Mouse (Mus musculus): ENCODE measurements around the gene Casc1. TPM values are rescaled to one million over a fixed set of nuclear protein-coding genes. Genes with fewer than 3 reads are reported as not detected.

Casc1 gene
- polyA plus RNA-seq, 1 experiment: 0.50 TPM

GRCm38 (mm10) chr6:145204440-145204839 lies 6.4 kb downstream of the Casc1 start:
- H3K27me3 ChIP-seq (replicated peaks; ENCODE audit: control insufficient read depth, insufficient read depth, low read length): no peaks in the 10 kb centered on the region
- H3K4me3 ChIP-seq (ENCODE audit: insufficient read depth, low read depth, low read length): no peak overlapping the region
- no peak for TF ChIP-seq POLR2A (IDR thresholded peaks at IDR 0.05; ENCODE audit: low read depth, low read length)
- TF ChIP-seq CTCF (conservative IDR thresholded peaks at IDR 0.05; ENCODE audit: insufficient read depth, insufficient read length, low read depth, low read length): no peak
- DNase-seq: no peak
- H3K36me3 ChIP-seq (ENCODE audit: control insufficient read depth, insufficient read depth, low read length): no peaks in the 10 kb centered on the region
- H3K27ac ChIP-seq (ENCODE audit: insufficient read depth, low read depth, low read length): no peak overlapping the region
- WGBS: 88% methylated on average over 6 of the region's 6 CpGs
- H3K4me1 ChIP-seq (ENCODE audit: control insufficient read depth, insufficient read depth, low read length): no peaks in the 10 kb centered on the region

GRCm38 (mm10) chr6:145202432-145203125 lies 8.2 kb downstream of the Casc1 start:
- no peaks in the 10 kb centered on the region for H3K4me1 ChIP-seq (ENCODE audit: control insufficient read depth, insufficient read depth, low read length)
- no peak overlapping the region for H3K27ac ChIP-seq (ENCODE audit: insufficient read depth, low read depth, low read length)
- no peaks in the 10 kb centered on the region for H3K27me3 ChIP-seq (replicated peaks; ENCODE audit: control insufficient read depth, insufficient read depth, low read length)
- DNase-seq: no peak
- 80% methylated on average over 13 of the region's 13 CpGs for WGBS
- TF ChIP-seq POLR2A (IDR thresholded peaks at IDR 0.05; ENCODE audit: low read depth, low read length) (no peak), CTCF (conservative IDR thresholded peaks at IDR 0.05; ENCODE audit: insufficient read depth, insufficient read length, low read depth, low read length) (no peak)
- no peak overlapping the region for H3K4me3 ChIP-seq (ENCODE audit: insufficient read depth, low read depth, low read length)
- no peaks in the 10 kb centered on the region for H3K36me3 ChIP-seq (ENCODE audit: control insufficient read depth, insufficient read depth, low read length)

- Histone ChIP-seq H3K4me1 (ENCODE audit: control insufficient read depth, insufficient read depth, low read length) (no peaks in the 10 kb centered on the region), H3K27me3 (replicated peaks; ENCODE audit: control insufficient read depth, insufficient read depth, low read length) (no peaks in the 10 kb centered on the region), H3K27ac (ENCODE audit: insufficient read depth, low read depth, low read length) (no peak overlapping the region), H3K36me3 (ENCODE audit: control insufficient read depth, insufficient read depth, low read length) (no peaks in the 10 kb centered on the region), H3K4me3 (ENCODE audit: insufficient read depth, low read depth, low read length) (no peak overlapping the region)
- DNase-seq: no peak
- TF ChIP-seq POLR2A (IDR thresholded peaks at IDR 0.05; ENCODE audit: low read depth, low read length): no peak
- TF ChIP-seq CTCF (conservative IDR thresholded peaks at IDR 0.05; ENCODE audit: insufficient read depth, insufficient read length, low read depth, low read length): no peak
- 92% methylated on average over 8 of the region's 8 CpGs for WGBS
Observed at GRCm38 (mm10) chr6:145197949-145198686, 12.7 kb downstream of the Casc1 start.

- DNase-seq: no peak
- whole genome bisulfite sequencing: 79% methylated on average over 11 of the region's 11 CpGs
- no peak for TF ChIP-seq POLR2A (IDR thresholded peaks at IDR 0.05; ENCODE audit: low read depth, low read length)
- TF ChIP-seq CTCF (conservative IDR thresholded peaks at IDR 0.05; ENCODE audit: insufficient read depth, insufficient read length, low read depth, low read length): no peak
Observed at GRCm38 (mm10) chr6:145193446-145193845, 17.4 kb downstream of the Casc1 start.

GRCm38 (mm10) chr6:145193038-145193437 lies 17.8 kb downstream of the Casc1 start:
- TF ChIP-seq POLR2A (IDR thresholded peaks at IDR 0.05; ENCODE audit: low read depth, low read length) (no peak), CTCF (conservative IDR thresholded peaks at IDR 0.05; ENCODE audit: insufficient read depth, insufficient read length, low read depth, low read length) (no peak)
- no peaks in the 10 kb centered on the region for H3K27me3 ChIP-seq (replicated peaks; ENCODE audit: control insufficient read depth, insufficient read depth, low read length)
- no peaks in the 10 kb centered on the region for H3K36me3 ChIP-seq (ENCODE audit: control insufficient read depth, insufficient read depth, low read length)
- no peak overlapping the region for H3K27ac ChIP-seq (ENCODE audit: insufficient read depth, low read depth, low read length)
- WGBS: 84% methylated on average over 3 of the region's 3 CpGs
- no peak overlapping the region for H3K4me3 ChIP-seq (ENCODE audit: insufficient read depth, low read depth, low read length)
- no peaks in the 10 kb centered on the region for H3K4me1 ChIP-seq (ENCODE audit: control insufficient read depth, insufficient read depth, low read length)
- DNase-seq: no peak

More at GRCm38 (mm10) chr6:145193446-145193845, 17.4 kb downstream of the Casc1 start:
- Histone ChIP-seq H3K4me1 (ENCODE audit: control insufficient read depth, insufficient read depth, low read length) (no peaks in the 10 kb centered on the region), H3K27me3 (replicated peaks; ENCODE audit: control insufficient read depth, insufficient read depth, low read length) (no peaks in the 10 kb centered on the region), H3K36me3 (ENCODE audit: control insufficient read depth, insufficient read depth, low read length) (no peaks in the 10 kb centered on the region), H3K4me3 (ENCODE audit: insufficient read depth, low read depth, low read length) (no peak overlapping the region), H3K27ac (ENCODE audit: insufficient read depth, low read depth, low read length) (no peak overlapping the region)

GRCm38 (mm10) chr6:145187093-145188088 lies 23.4 kb downstream of the Casc1 start:
- DNase-seq: peak; percentile 20
- no peak overlapping the region for H3K27ac ChIP-seq (ENCODE audit: insufficient read depth, low read depth, low read length)
- H3K4me3 ChIP-seq (ENCODE audit: insufficient read depth, low read depth, low read length): peak overlapping the region; percentile 50
- TF ChIP-seq CTCF (conservative IDR thresholded peaks at IDR 0.05; ENCODE audit: insufficient read depth, insufficient read length, low read depth, low read length) (no peak), POLR2A (IDR thresholded peaks at IDR 0.05; ENCODE audit: low read depth, low read length) (no peak)
- 46% methylated on average over 27 of the region's 27 CpGs for WGBS
- H3K36me3 ChIP-seq (ENCODE audit: control insufficient read depth, insufficient read depth, low read length): no peaks in the 10 kb centered on the region
- no peaks in the 10 kb centered on the region for H3K27me3 ChIP-seq (replicated peaks; ENCODE audit: control insufficient read depth, insufficient read depth, low read length)
- H3K4me1 ChIP-seq (ENCODE audit: control insufficient read depth, insufficient read depth, low read length): no peaks in the 10 kb centered on the region
